Mouse (Mus musculus): ENCODE data around the gene Tmem30b. TPM values are rescaled to one million over a fixed set of nuclear protein-coding genes. Genes with fewer than 3 reads are reported as not detected.

The Tmem30b gene
- 0.57 TPM for polyA plus RNA-seq (2014; fragmentation: Illumina TruSeq; extraction: RNeasy Lipid Tissue Mini Kit (QIAGEN cat#74804); ENCODE audit: low read depth, low replicate concordance)

GRCm38 (mm10) chr12:73546086-73546711 lies at the start of gene Tmem30b:
Tmem30b (minus strand) TSS chr12:73546392.

GRCm38 (mm10) chr12:73584610-73585240 lies 38.5 kb upstream of the Tmem30b start, which contains the start of gene Prkch:
Prkch (plus strand) TSS chr12:73584796.

Other genes starting within 250 kb of the Tmem30b start
- gene Prkch, start 38.4 kb upstream of the Tmem30b start, polyA plus RNA-seq (2014; fragmentation: Illumina TruSeq; extraction: RNeasy Lipid Tissue Mini Kit (QIAGEN cat#74804); ENCODE audit: low read depth, low replicate concordance): 1.8 TPM

Data from testis, adult 10 weeks (tissue).